16 mouse cellular contexts compared by ENCODE assay signal in genomic region chr1:104817510-104817909, GRCm38 (mm10). TPM values are rescaled to one million over a fixed set of nuclear protein-coding genes. Genes with fewer than 3 reads are reported as not detected.
"Had no signal": no experiment of that assay in that cellular context is flagged by ENCODE, and none has a peak within 500 bp of the region (broad histone marks: within the 10 kb centered on the region; RNA-seq: fewer than 3 reads in every experiment).

No protein-coding gene starts in this region.

- H3K9me3 ChIP-seq: limb, embryonic 10.5 days; liver, embryonic 15.5 days; midbrain, embryonic 13.5 days; stomach, embryonic 15.5 days had no signal

- H3K9ac ChIP-seq: liver, embryonic 15.5 days; midbrain, embryonic 13.5 days; stomach, embryonic 15.5 days had no signal

- ATAC-seq: lung, postnatal 0 days; midbrain, embryonic 13.5 days had no signal

- H3K36me3 ChIP-seq: limb, embryonic 10.5 days; liver, embryonic 15.5 days; midbrain, embryonic 13.5 days; stomach, embryonic 15.5 days had no signal

- DNase-seq: kidney, postnatal 36 days; lung, adult 2 months; lung, postnatal 36 days; right cerebral cortex, postnatal 14 days; thymus, adult 2 months; thymus, postnatal 36 days had no signal

- H3K4me3 ChIP-seq: layer of hippocampus, adult 2 months; limb, embryonic 10.5 days; liver, embryonic 15.5 days; midbrain, embryonic 13.5 days; stomach, embryonic 15.5 days had no signal

- H3K4me1 ChIP-seq: limb, embryonic 10.5 days; liver, embryonic 15.5 days; midbrain, embryonic 13.5 days; stomach, embryonic 15.5 days had no signal

- H3K4me2 ChIP-seq: liver, embryonic 11.5 days; liver, embryonic 15.5 days; midbrain, embryonic 13.5 days; stomach, embryonic 15.5 days had no signal

- H3K27me3 ChIP-seq: liver, embryonic 15.5 days; midbrain, embryonic 13.5 days; stomach, embryonic 15.5 days had no signal

- H3K27ac ChIP-seq: kidney, postnatal 0 days; layer of hippocampus, adult 2 months; limb, embryonic 10.5 days; liver, embryonic 15.5 days; midbrain, embryonic 13.5 days; stomach, embryonic 15.5 days had no signal

RNA-seq across cellular contexts. Expression of gene Cdh20, which starts 49.2 kb away (rescaled TPM):
- total RNA-seq: megakaryocyte progenitor cell, adult 5-6 weeks had no signal
- polyA plus RNA-seq: liver, embryonic 11.5 days; liver, embryonic 15.5 days; spleen, adult 2 months had no signal
